Mouse (Mus musculus) limb, embryonic 14.5 days (tissue): Measurements from ENCODE around the gene Fndc3b. TPM values are rescaled to one million over a fixed set of nuclear protein-coding genes. Genes with fewer than 3 reads are reported as not detected.

ENCODE experiments used
- ATAC-seq: fragments of 200-750 bp; cut with Nextera tagmentation; 2 replicates; pipeline ENCODE4 v1.8.0; 2017; ENCODE audit warnings: low read depth, moderate number of reproducible peaks, moderate TSS enrichment; ENCODE audit not compliant: low FRiP score
- DNase-seq: peaks from one replicate; pipeline ENCODE4 v3.0.0-alpha.2; 2015; ENCODE audit warnings: low spot score
- H3K27ac ChIP-seq: fragments of 300-500 bp; sonication (generic); replicated peaks from 2 replicates; pipeline ENCODE4 v1.5.1; 2014; ENCODE audit warnings: low read depth, mild to moderate bottlenecking, low read length, moderate library complexity, mixed read lengths
- H3K27me3 ChIP-seq: fragments of 300-500 bp; sonication (generic); 2 replicates; pipeline ENCODE4 v1.6.1; 2014; ENCODE audit warnings: low read length, mixed read lengths; ENCODE audit not compliant: control insufficient read depth, insufficient read depth
- H3K36me3 ChIP-seq: fragments of 300-500 bp; sonication (generic); 2 replicates; pipeline ENCODE4 v1.6.1; 2014; ENCODE audit warnings: mild to moderate bottlenecking, low read length, moderate library complexity, mixed read lengths; ENCODE audit not compliant: control insufficient read depth, insufficient read depth
- H3K4me1 ChIP-seq: fragments of 300-500 bp; sonication (generic); 2 replicates; pipeline ENCODE4 v1.6.1; 2014; ENCODE audit warnings: antibody characterized with exemption, low read length, mixed read lengths; ENCODE audit not compliant: control insufficient read depth, insufficient read depth
- H3K4me2 ChIP-seq: fragments of 300-500 bp; sonication (generic); replicated peaks from 2 replicates; pipeline ENCODE4 v1.6.1; 2014; ENCODE audit warnings: low read depth, mild to moderate bottlenecking, low read length, moderate library complexity; ENCODE audit not compliant: severe bottlenecking
- H3K4me3 ChIP-seq: fragments of 300-500 bp; sonication (generic); replicated peaks from 2 replicates; pipeline ENCODE4 v1.5.1; 2014; ENCODE audit warnings: low read length
- H3K9ac ChIP-seq: fragments of 300-500 bp; sonication (generic); 2 replicates; pipeline ENCODE4 v1.6.1; 2014; ENCODE audit warnings: mild to moderate bottlenecking, low read depth, low read length, moderate library complexity; ENCODE audit not compliant: severe bottlenecking
- H3K9me3 ChIP-seq: fragments of 300-500 bp; sonication (generic); 2 replicates; pipeline ENCODE4 v1.6.1; 2016; ENCODE audit warnings: low read length; ENCODE audit not compliant: control insufficient read depth
- POLR2A ChIP-seq: fragments of 200-500 bp; IDR thresholded peaks from 2 replicates; pipeline ENCODE4 v1.8.0; 2012; ENCODE audit warnings: inconsistent platforms, mild to moderate bottlenecking, moderate library complexity, borderline replicate concordance; ENCODE audit not compliant: insufficient read depth, insufficient read length; ENCODE audit errors: extremely low read depth
- WGBS: fragments of 180-500 bp; shearing (Covaris S2); extraction: QIAGEN DNeasy Blood & Tissue Kit; methylation state at CpG from one replicate; pipeline ENCODE4 v1.1.7; 2014; 5-methylcytosine and 5-hydroxymethylcytosine counted together
- polyA plus RNA-seq, 2 experiments: library from polyadenylated mRNA; depleted of rRNA in 1 of 2; stranded (reverse) in 1 of 2; unstranded in 1 of 2; fragments of >200 nt; fragmentation: Nextera tagmentation in 1 of 2; extraction: Ambion mirVana in 1 of 2; gene quantifications; 2 replicates each; pipeline versions ENCODE4 v1.2.1 to v1.2.3; 2012 to 2014

Gene Fndc3b
- polyA plus RNA-seq, 2 experiments, result 39.6 to 41.3 TPM

- no peaks in the 10 kb centered on the region for H3K9me3 ChIP-seq
- no peak for TF ChIP-seq POLR2A
- H3K27me3 ChIP-seq, result no peaks in the 10 kb centered on the region
- no peak overlapping the region for H3K27ac ChIP-seq
- no peak overlapping the region for H3K4me2 ChIP-seq
- ATAC-seq (no peak), DNase-seq (no peak)
- WGBS, result 78% methylated on average over 9 of the region's 9 CpGs
- peaks cover 21% of the 10 kb centered on the region for H3K4me1 ChIP-seq
- no peak overlapping the region for H3K9ac ChIP-seq
- no peak overlapping the region for H3K4me3 ChIP-seq
- H3K36me3 ChIP-seq, result no peaks in the 10 kb centered on the region
Observed at GRCm38 (mm10) chr3:27574241-27574640, 136.9 kb downstream of the Fndc3b start.

- peaks cover 21% of the 10 kb centered on the region for H3K4me1 ChIP-seq
- DNase-seq, result no peak
- no peak overlapping the region for H3K4me3 ChIP-seq
- no peaks in the 10 kb centered on the region for H3K36me3 ChIP-seq
- H3K9me3 ChIP-seq, result no peaks in the 10 kb centered on the region
- WGBS, result 79% methylated on average over 11 of the region's 11 CpGs
- H3K27ac ChIP-seq, result peak overlapping the region; percentile 48; the same call in 1 of the 2 replicates
- no peak overlapping the region for H3K9ac ChIP-seq
- no peak for TF ChIP-seq POLR2A
- H3K27me3 ChIP-seq, result no peaks in the 10 kb centered on the region
- no peak for ATAC-seq
- H3K4me2 ChIP-seq, result no peak overlapping the region
Observed at GRCm38 (mm10) chr3:27573458-27573857, 137.6 kb downstream of the Fndc3b start.

- Histone ChIP-seq H3K4me2 (no peak overlapping the region), H3K27me3 (no peaks in the 10 kb centered on the region), H3K9ac (no peak overlapping the region), H3K9me3 (no peaks in the 10 kb centered on the region), H3K4me1 (peaks cover 18% of the 10 kb centered on the region), H3K27ac (no peak overlapping the region), H3K36me3 (no peaks in the 10 kb centered on the region), H3K4me3 (no peak overlapping the region)
- DNase-seq (no peak), ATAC-seq (peak; percentile 67; the same call in 1 of the 2 replicates)
- TF ChIP-seq POLR2A, result no peak
- 36% methylated on average over 6 of the region's 6 CpGs for WGBS
Observed at GRCm38 (mm10) chr3:27572305-27572704, 138.8 kb downstream of the Fndc3b start.

GRCm38 (mm10) chr3:27565314-27565713 is 145.8 kb downstream of the Fndc3b start:
- 0 out of 2 replicates have a peak, but pooled peaks cover 10% of the 10 kb centered on the region for H3K4me1 ChIP-seq
- H3K4me2 ChIP-seq, result no peak overlapping the region
- ATAC-seq (no peak), DNase-seq (no peak)
- H3K9me3 ChIP-seq, result no peaks in the 10 kb centered on the region
- peaks cover 3% of the 10 kb centered on the region; the same call in 1 of the 2 replicates for H3K36me3 ChIP-seq
- TF ChIP-seq POLR2A, result no peak
- H3K27ac ChIP-seq, result no peak overlapping the region
- no peaks in the 10 kb centered on the region for H3K27me3 ChIP-seq
- H3K4me3 ChIP-seq, result no peak overlapping the region
- WGBS, result 83% methylated on average over 4 of the region's 4 CpGs
- no peak overlapping the region for H3K9ac ChIP-seq

GRCm38 (mm10) chr3:27563047-27563624 is 148.0 kb downstream of the Fndc3b start:
- Histone ChIP-seq H3K4me2 (no peak overlapping the region), H3K27me3 (no peaks in the 10 kb centered on the region), H3K4me1 (peaks cover 10% of the 10 kb centered on the region; the same call in 1 of the 2 replicates), H3K4me3 (no peak overlapping the region), H3K9me3 (no peaks in the 10 kb centered on the region), H3K27ac (no peak overlapping the region), H3K9ac (no peak overlapping the region), H3K36me3 (peaks cover 3% of the 10 kb centered on the region; the same call in 1 of the 2 replicates)
- ATAC-seq, result no peak
- no peak for DNase-seq
- TF ChIP-seq POLR2A, result no peak
- 62% methylated on average over 5 of the region's 5 CpGs for WGBS
